Mouse (Mus musculus) effector memory CD4-positive, alpha-beta T cell, adult 7 months (primary cell): ENCODE results near the gene Hvcn1. TPM values are rescaled to one million over a fixed set of nuclear protein-coding genes. Genes with fewer than 3 reads are reported as not detected.

Experiments used
- polyA plus RNA-seq: library from polyadenylated mRNA; unstranded; fragments of 100-300 nt; shearing (Covaris generic); gene quantifications from one replicate; pipeline ENCODE4 v1.2.1, GENCODE M21; 2017

Gene Hvcn1
- 57.8 TPM for polyA plus RNA-seq

GRCm38 (mm10) chr5:122206475-122206874 is at the start of gene Hvcn1:
Gene Hvcn1, plus strand, starts transcription at chr5:122206804.

DNA sequence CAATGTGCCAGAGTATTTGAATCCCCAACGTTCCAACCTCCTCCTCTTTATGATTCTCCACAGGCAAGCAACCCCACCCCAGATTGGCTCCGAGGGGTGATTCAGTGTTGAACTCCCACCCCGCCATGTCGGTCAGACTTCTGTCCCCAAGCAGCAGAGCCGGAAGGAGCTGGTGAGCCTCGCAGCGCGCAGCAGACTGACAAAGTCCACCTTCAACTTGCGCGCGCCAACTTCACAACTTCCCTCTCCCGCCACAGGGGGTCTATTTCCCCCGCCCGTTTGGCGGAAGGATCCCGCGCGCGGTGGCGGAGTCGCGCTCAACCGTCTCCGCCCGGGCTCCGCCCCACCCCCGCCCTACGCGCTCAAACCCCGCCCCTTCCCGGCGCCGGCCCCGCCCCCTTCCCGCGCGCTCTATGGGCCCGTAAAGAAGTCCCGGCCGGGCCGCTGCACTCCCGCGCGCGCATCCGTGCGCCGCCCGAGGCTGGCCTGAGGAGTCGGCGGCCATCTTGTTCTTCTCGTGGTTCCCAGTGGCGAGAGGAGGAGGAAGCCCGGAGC is 48.7 kb upstream of the Hvcn1 start, which contains the start of gene Ppp1cc:
Gene Ppp1cc (plus strand): TSS at position 452 of the 555 bp plus-strand sequence.

GRCm38 (mm10) chr5:122263933-122264905 is 57.6 kb downstream of the Hvcn1 start, which contains the start of gene Tctn1:
Gene Tctn1, minus strand, starts transcription at chr5:122264460.

GRCm38 (mm10) chr5:122284183-122285028 is 77.8 kb downstream of the Hvcn1 start, which contains the start of gene Pptc7:
Gene Pptc7, plus strand, starts transcription at chr5:122284365.

Other genes with a start within 250 kb of the Hvcn1 start
- 0.26 TPM for gene Cux2, start 156.7 kb upstream of the Hvcn1 start, polyA plus RNA-seq
- gene Myl2, start 105.9 kb upstream of the Hvcn1 start, polyA plus RNA-seq, result not detected
- gene Ccdc63, start 66.0 kb upstream of the Hvcn1 start, polyA plus RNA-seq, result 1.4 TPM
- gene Ppp1cc, start 48.5 kb upstream of the Hvcn1 start, polyA plus RNA-seq, result 783 TPM
- 2.1 TPM for gene Tctn1, start 57.7 kb downstream of the Hvcn1 start, polyA plus RNA-seq
- gene Pptc7, start 77.6 kb downstream of the Hvcn1 start, polyA plus RNA-seq, result 59.2 TPM
- 1.0 TPM for gene Rad9b, start 147.4 kb downstream of the Hvcn1 start, polyA plus RNA-seq
- gene Vps29, start 147.6 kb downstream of the Hvcn1 start, polyA plus RNA-seq, result 127 TPM
- 122 TPM for gene Gpn3, start 165.1 kb downstream of the Hvcn1 start, polyA plus RNA-seq
- 19.3 TPM for gene Fam216a, start 165.6 kb downstream of the Hvcn1 start, polyA plus RNA-seq
- 901 TPM for gene Arpc3, start 185.1 kb downstream of the Hvcn1 start, polyA plus RNA-seq
- 31.3 TPM for gene Anapc7, start 214.9 kb downstream of the Hvcn1 start, polyA plus RNA-seq